Mouse (Mus musculus): ENCODE measurements around the gene Parvg. TPM values are rescaled to one million over a fixed set of nuclear protein-coding genes. Genes with fewer than 3 reads are reported as not detected.

The Parvg gene
- 63.0 and 64.5 TPM in 2 replicates for polyA plus RNA-seq (2012; rRNA removed)

DNA sequence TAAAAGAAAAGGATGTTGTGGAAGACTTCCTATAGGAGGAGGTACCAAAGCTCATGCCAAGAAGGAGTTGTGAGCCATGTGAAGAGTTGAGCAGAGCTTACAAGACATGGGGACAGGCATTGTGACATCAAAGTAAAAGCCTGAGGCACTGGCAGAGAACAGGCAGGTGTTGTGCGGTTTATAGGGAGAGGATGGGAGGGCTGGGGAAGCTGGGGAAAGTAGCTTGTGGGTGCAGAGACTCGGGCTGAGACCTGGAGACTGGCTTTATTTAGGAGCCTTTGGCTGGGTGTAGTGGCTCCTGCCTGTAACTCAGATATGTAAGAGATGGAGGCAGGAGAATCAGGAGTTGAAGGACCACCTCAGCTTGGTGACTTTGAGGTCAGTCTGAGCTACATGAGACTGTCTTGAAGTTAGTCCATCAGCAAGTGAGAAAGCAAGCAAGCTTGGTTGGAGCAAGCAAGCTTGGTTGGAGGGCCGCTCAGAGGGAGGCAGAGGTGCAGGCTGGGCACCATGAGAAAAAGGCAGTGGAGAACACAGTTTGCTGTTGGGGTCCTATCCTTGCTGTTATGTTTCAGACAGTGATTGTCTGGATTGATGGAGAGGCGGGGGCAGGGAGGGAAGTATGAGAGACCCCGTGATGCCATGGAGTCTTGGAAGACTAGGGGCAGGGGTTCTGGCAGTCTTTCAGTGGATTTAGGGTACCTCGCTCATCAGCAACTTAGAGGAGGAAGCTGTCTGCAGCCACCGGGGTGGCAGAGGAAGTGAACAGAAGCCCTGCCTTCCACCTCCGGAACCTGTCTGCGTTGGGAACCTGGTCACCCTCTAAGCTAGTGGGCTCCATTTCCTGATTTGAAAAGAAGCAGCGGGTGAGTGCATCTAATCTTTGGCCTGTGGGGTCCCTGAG lies at the start of gene Parvg:
Parvg (plus strand) TSS at position 61 of the 904 bp plus-strand sequence.
- Histone ChIP-seq H3K27ac (ENCODE audit: control insufficient read depth, insufficient read depth, low read depth, low read length) (no peak within 1 kb of the TSS; the same call in 1 of the 2 replicates), H3K27me3 (ENCODE audit: control insufficient read depth, insufficient read depth, low read length) (no peaks in the 10 kb centered on the region), H3K4me1 (ENCODE audit: control insufficient read depth, insufficient read depth, low read length) (peaks cover 2% of the 10 kb centered on the region), H3K4me3 (ENCODE audit: control insufficient read depth, low read depth, low read length) (peak within 1 kb of the TSS; percentile 75), H3K36me3 (ENCODE audit: control insufficient read depth, insufficient read depth, low read length) (no peaks in the 10 kb centered on the region)
- TF ChIP-seq POLR2A (IDR thresholded peaks at IDR 0.05; ENCODE audit: control insufficient read depth, low read depth, low read length): no peak
- no peak for TF ChIP-seq CTCF (IDR thresholded peaks at IDR 0.05; ENCODE audit: control insufficient read depth, insufficient read depth, insufficient replicate concordance, low read depth, low read length)

DNA sequence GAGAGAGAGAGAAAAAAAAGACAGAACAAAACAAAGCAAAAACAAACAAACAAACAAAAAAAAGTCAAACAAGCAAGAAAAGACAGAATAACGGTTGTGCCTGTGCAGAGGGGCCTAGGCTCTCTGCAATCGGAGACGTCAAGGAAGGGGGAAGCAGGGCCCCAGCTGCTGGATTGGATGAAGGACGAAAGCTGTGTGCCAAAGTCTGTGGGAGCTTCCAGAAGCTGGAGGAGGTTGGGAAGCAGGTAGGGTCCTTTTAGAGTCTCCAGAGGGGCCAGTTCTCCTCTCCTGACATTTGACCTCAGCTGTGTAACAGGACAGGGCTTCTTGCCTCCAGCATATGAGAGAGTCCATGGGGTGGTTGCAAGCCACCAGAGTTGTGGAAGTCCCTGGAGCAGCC lies 47.8 kb upstream of the Parvg start:
- H3K27ac ChIP-seq (ENCODE audit: control insufficient read depth, insufficient read depth, low read depth, low read length): no peak overlapping the region

GRCm38 (mm10) chr15:84278091-84278490 lies 45.7 kb upstream of the Parvg start:
- TF ChIP-seq POLR2A (IDR thresholded peaks at IDR 0.05; ENCODE audit: control insufficient read depth, low read depth, low read length) (no peak), CTCF (IDR thresholded peaks at IDR 0.05; ENCODE audit: control insufficient read depth, insufficient read depth, insufficient replicate concordance, low read depth, low read length) (no peak)
- Histone ChIP-seq H3K4me3 (ENCODE audit: control insufficient read depth, low read depth, low read length) (no peak overlapping the region), H3K27me3 (ENCODE audit: control insufficient read depth, insufficient read depth, low read length) (no peaks in the 10 kb centered on the region), H3K36me3 (ENCODE audit: control insufficient read depth, insufficient read depth, low read length) (no peaks in the 10 kb centered on the region), H3K27ac (ENCODE audit: control insufficient read depth, insufficient read depth, low read depth, low read length) (no peak overlapping the region), H3K4me1 (ENCODE audit: control insufficient read depth, insufficient read depth, low read length) (no peaks in the 10 kb centered on the region)

More for the DNA sequence above, 47.8 kb upstream of the Parvg start:
- TF ChIP-seq POLR2A (IDR thresholded peaks at IDR 0.05; ENCODE audit: control insufficient read depth, low read depth, low read length) (no peak), CTCF (IDR thresholded peaks at IDR 0.05; ENCODE audit: control insufficient read depth, insufficient read depth, insufficient replicate concordance, low read depth, low read length) (no peak)
- H3K4me3 ChIP-seq (ENCODE audit: control insufficient read depth, low read depth, low read length): no peak overlapping the region
- no peaks in the 10 kb centered on the region for H3K27me3 ChIP-seq (ENCODE audit: control insufficient read depth, insufficient read depth, low read length)
- H3K36me3 ChIP-seq (ENCODE audit: control insufficient read depth, insufficient read depth, low read length): no peaks in the 10 kb centered on the region
- H3K4me1 ChIP-seq (ENCODE audit: control insufficient read depth, insufficient read depth, low read length): no peaks in the 10 kb centered on the region

GRCm38 (mm10) chr15:84278656-84279055 lies 45.2 kb upstream of the Parvg start:
- no peak for TF ChIP-seq CTCF (IDR thresholded peaks at IDR 0.05; ENCODE audit: control insufficient read depth, insufficient read depth, insufficient replicate concordance, low read depth, low read length)
- TF ChIP-seq POLR2A (IDR thresholded peaks at IDR 0.05; ENCODE audit: control insufficient read depth, low read depth, low read length): no peak
- Histone ChIP-seq H3K27me3 (ENCODE audit: control insufficient read depth, insufficient read depth, low read length) (no peaks in the 10 kb centered on the region), H3K36me3 (ENCODE audit: control insufficient read depth, insufficient read depth, low read length) (no peaks in the 10 kb centered on the region), H3K4me1 (ENCODE audit: control insufficient read depth, insufficient read depth, low read length) (no peaks in the 10 kb centered on the region), H3K27ac (ENCODE audit: control insufficient read depth, insufficient read depth, low read depth, low read length) (no peak overlapping the region), H3K4me3 (ENCODE audit: control insufficient read depth, low read depth, low read length) (no peak overlapping the region)

GRCm38 (mm10) chr15:84280309-84280708 lies 43.5 kb upstream of the Parvg start:
- Histone ChIP-seq H3K27ac (ENCODE audit: control insufficient read depth, insufficient read depth, low read depth, low read length) (no peak overlapping the region), H3K4me3 (ENCODE audit: control insufficient read depth, low read depth, low read length) (no peak overlapping the region), H3K4me1 (ENCODE audit: control insufficient read depth, insufficient read depth, low read length) (no peaks in the 10 kb centered on the region), H3K36me3 (ENCODE audit: control insufficient read depth, insufficient read depth, low read length) (no peaks in the 10 kb centered on the region), H3K27me3 (ENCODE audit: control insufficient read depth, insufficient read depth, low read length) (no peaks in the 10 kb centered on the region)
- TF ChIP-seq CTCF (IDR thresholded peaks at IDR 0.05; ENCODE audit: control insufficient read depth, insufficient read depth, insufficient replicate concordance, low read depth, low read length): no peak
- TF ChIP-seq POLR2A (IDR thresholded peaks at IDR 0.05; ENCODE audit: control insufficient read depth, low read depth, low read length): no peak

- Histone ChIP-seq H3K27ac (ENCODE audit: control insufficient read depth, insufficient read depth, low read depth, low read length) (no peak overlapping the region), H3K27me3 (ENCODE audit: control insufficient read depth, insufficient read depth, low read length) (no peaks in the 10 kb centered on the region), H3K4me1 (ENCODE audit: control insufficient read depth, insufficient read depth, low read length) (no peaks in the 10 kb centered on the region), H3K36me3 (ENCODE audit: control insufficient read depth, insufficient read depth, low read length) (no peaks in the 10 kb centered on the region), H3K4me3 (ENCODE audit: control insufficient read depth, low read depth, low read length) (no peak overlapping the region)
- TF ChIP-seq POLR2A (IDR thresholded peaks at IDR 0.05; ENCODE audit: control insufficient read depth, low read depth, low read length) (no peak), CTCF (IDR thresholded peaks at IDR 0.05; ENCODE audit: control insufficient read depth, insufficient read depth, insufficient replicate concordance, low read depth, low read length) (no peak)
These were observed 43.0 kb upstream of the Parvg start for GRCm38 (mm10) chr15:84280712-84281347.

Data from testis, adult 2 months (tissue).